Mouse (Mus musculus) layer of hippocampus, adult 9-10 months (tissue): ENCODE measurements around the gene Ubap2l.

Source experiments
- DNase-seq: peaks from one replicate; pipeline ENCODE4 v3.0.0; 2022; ENCODE audit warnings: low spot score

The Ubap2l gene

GRCm38 (mm10) chr3:90052351-90053241 is at the start of gene Ubap2l:
TSS of gene Ubap2l (minus strand) at chr3:90052628.
- peak; percentile 75 for DNase-seq

- DNase-seq = no peak
Observed at GRCm38 (mm10) chr3:90101673-90102072, 49.2 kb upstream of the Ubap2l start.

GRCm38 (mm10) chr3:90101010-90101409 is 48.6 kb upstream of the Ubap2l start:
- no peak for DNase-seq

- DNase-seq = no peak
Observed at GRCm38 (mm10) chr3:90097928-90098327, 45.5 kb upstream of the Ubap2l start.

GRCm38 (mm10) chr3:90094453-90094852 is 42.0 kb upstream of the Ubap2l start:
- DNase-seq = no peak

- DNase-seq = no peak
Observed at GRCm38 (mm10) chr3:90090892-90091291, 38.5 kb upstream of the Ubap2l start.

- no peak for DNase-seq
Observed at GRCm38 (mm10) chr3:90088617-90089016, 36.2 kb upstream of the Ubap2l start.

GRCm38 (mm10) chr3:90086068-90086467 is 33.6 kb upstream of the Ubap2l start:
- DNase-seq = no peak

- DNase-seq = no peak
Observed at GRCm38 (mm10) chr3:90085281-90085680, 32.9 kb upstream of the Ubap2l start.

GRCm38 (mm10) chr3:90084790-90085189 is 32.4 kb upstream of the Ubap2l start:
- no peak for DNase-seq

- no peak for DNase-seq
Observed at GRCm38 (mm10) chr3:90083698-90084324, 31.4 kb upstream of the Ubap2l start.

GRCm38 (mm10) chr3:90083034-90083433 is 30.6 kb upstream of the Ubap2l start:
- DNase-seq = no peak

- no peak for DNase-seq
Observed at GRCm38 (mm10) chr3:90081365-90082240, 29.2 kb upstream of the Ubap2l start.

GRCm38 (mm10) chr3:90080498-90080863 is 28.1 kb upstream of the Ubap2l start:
- no peak for DNase-seq

- no peak for DNase-seq
Observed at GRCm38 (mm10) chr3:90079763-90080497, 27.5 kb upstream of the Ubap2l start.

- DNase-seq = peak; percentile 77
Observed at GRCm38 (mm10) chr3:90079133-90079762, 26.8 kb upstream of the Ubap2l start.

GRCm38 (mm10) chr3:90078224-90078623 is 25.8 kb upstream of the Ubap2l start:
- no peak for DNase-seq

- DNase-seq = peak; percentile 78
Observed at GRCm38 (mm10) chr3:90076921-90077716, 24.7 kb upstream of the Ubap2l start.

- no peak for DNase-seq
Observed at GRCm38 (mm10) chr3:90072294-90072693, 19.9 kb upstream of the Ubap2l start, which contains the start of gene Tpm3. TSS of gene Tpm3 (plus strand) at chr3:90072649.

- no peak for DNase-seq
Observed at GRCm38 (mm10) chr3:90069688-90070087, 17.3 kb upstream of the Ubap2l start.
